Mouse (Mus musculus): ENCODE measurements around the gene Fbln1. TPM values are rescaled to one million over a fixed set of nuclear protein-coding genes. Genes with fewer than 3 reads are reported as not detected.

The Fbln1 gene
- polyA plus RNA-seq, 1 experiment from 2014 or later = 60.2 TPM

GRCm38 (mm10) chr15:85174060-85174459 lies 31.7 kb upstream of the Fbln1 start:
- Histone ChIP-seq H3K9ac (ENCODE audit: low read depth, low read length) (no peak overlapping the region), H3K4me2 (no peak overlapping the region), H3K4me1 (replicated peaks; ENCODE audit: control insufficient read depth, insufficient read depth, low read length) (no peaks in the 10 kb centered on the region), H3K36me3 (ENCODE audit: control insufficient read depth, insufficient read depth, low read length) (no peaks in the 10 kb centered on the region), H3K27ac (ENCODE audit: low read depth, low read length) (no peak overlapping the region), H3K27me3 (replicated peaks; ENCODE audit: control insufficient read depth, insufficient read depth, low read length) (no peaks in the 10 kb centered on the region), H3K9me3 (ENCODE audit: control insufficient read depth, low read length) (no peaks in the 10 kb centered on the region), H3K4me3 (ENCODE audit: low read depth, low read length) (no peak overlapping the region)
- ATAC-seq (replicated peaks; ENCODE audit: low FRiP score) (no peak), DNase-seq (ENCODE audit: low spot score) (no peak)
- 79% methylated on average over 10 of the region's 10 CpGs for WGBS

- no peaks in the 10 kb centered on the region for H3K36me3 ChIP-seq (ENCODE audit: control insufficient read depth, insufficient read depth, low read length)
- no peaks in the 10 kb centered on the region for H3K27me3 ChIP-seq (replicated peaks; ENCODE audit: control insufficient read depth, insufficient read depth, low read length)
- H3K9me3 ChIP-seq (ENCODE audit: control insufficient read depth, low read length) = no peaks in the 10 kb centered on the region
- no peak overlapping the region for H3K9ac ChIP-seq (ENCODE audit: low read depth, low read length)
- 75% methylated on average over 8 of the region's 8 CpGs for WGBS
- no peak overlapping the region for H3K4me2 ChIP-seq
- ATAC-seq (replicated peaks; ENCODE audit: low FRiP score) = no peak
- H3K27ac ChIP-seq (ENCODE audit: low read depth, low read length) = no peak overlapping the region
- no peak overlapping the region for H3K4me3 ChIP-seq (ENCODE audit: low read depth, low read length)
- no peaks in the 10 kb centered on the region for H3K4me1 ChIP-seq (replicated peaks; ENCODE audit: control insufficient read depth, insufficient read depth, low read length)
- no peak for DNase-seq (ENCODE audit: low spot score)
Measured at GRCm38 (mm10) chr15:85177576-85177975, 28.2 kb upstream of the Fbln1 start.

GRCm38 (mm10) chr15:85178172-85178571 lies 27.6 kb upstream of the Fbln1 start:
- no peaks in the 10 kb centered on the region for H3K9me3 ChIP-seq (ENCODE audit: control insufficient read depth, low read length)
- no peak overlapping the region for H3K9ac ChIP-seq (ENCODE audit: low read depth, low read length)
- H3K36me3 ChIP-seq (ENCODE audit: control insufficient read depth, insufficient read depth, low read length) = no peaks in the 10 kb centered on the region
- H3K4me3 ChIP-seq (ENCODE audit: low read depth, low read length) = no peak overlapping the region
- DNase-seq (ENCODE audit: low spot score) (no peak), ATAC-seq (replicated peaks; ENCODE audit: low FRiP score) (no peak)
- H3K27ac ChIP-seq (ENCODE audit: low read depth, low read length) = no peak overlapping the region
- 46% methylated on average over 6 of the region's 6 CpGs for WGBS
- H3K4me2 ChIP-seq = no peak overlapping the region
- no peaks in the 10 kb centered on the region for H3K4me1 ChIP-seq (replicated peaks; ENCODE audit: control insufficient read depth, insufficient read depth, low read length)
- H3K27me3 ChIP-seq (replicated peaks; ENCODE audit: control insufficient read depth, insufficient read depth, low read length) = no peaks in the 10 kb centered on the region

- Histone ChIP-seq H3K9me3 (ENCODE audit: control insufficient read depth, low read length) (no peaks in the 10 kb centered on the region), H3K27ac (ENCODE audit: low read depth, low read length) (no peak overlapping the region), H3K4me3 (ENCODE audit: low read depth, low read length) (no peak overlapping the region), H3K4me2 (no peak overlapping the region), H3K36me3 (ENCODE audit: control insufficient read depth, insufficient read depth, low read length) (no peaks in the 10 kb centered on the region), H3K4me1 (replicated peaks; ENCODE audit: control insufficient read depth, insufficient read depth, low read length) (no peaks in the 10 kb centered on the region), H3K27me3 (replicated peaks; ENCODE audit: control insufficient read depth, insufficient read depth, low read length) (no peaks in the 10 kb centered on the region), H3K9ac (ENCODE audit: low read depth, low read length) (no peak overlapping the region)
- DNase-seq (ENCODE audit: low spot score) (no peak), ATAC-seq (replicated peaks; ENCODE audit: low FRiP score) (no peak)
- 75% methylated on average over 7 of the region's 7 CpGs for WGBS
Measured at GRCm38 (mm10) chr15:85179528-85180180, 26.1 kb upstream of the Fbln1 start.

GRCm38 (mm10) chr15:85180368-85180767 lies 25.4 kb upstream of the Fbln1 start:
- Histone ChIP-seq H3K36me3 (ENCODE audit: control insufficient read depth, insufficient read depth, low read length) (no peaks in the 10 kb centered on the region), H3K9me3 (ENCODE audit: control insufficient read depth, low read length) (no peaks in the 10 kb centered on the region), H3K27me3 (replicated peaks; ENCODE audit: control insufficient read depth, insufficient read depth, low read length) (no peaks in the 10 kb centered on the region), H3K27ac (ENCODE audit: low read depth, low read length) (no peak overlapping the region), H3K4me1 (replicated peaks; ENCODE audit: control insufficient read depth, insufficient read depth, low read length) (no peaks in the 10 kb centered on the region), H3K4me3 (ENCODE audit: low read depth, low read length) (no peak overlapping the region), H3K4me2 (no peak overlapping the region), H3K9ac (ENCODE audit: low read depth, low read length) (no peak overlapping the region)
- DNase-seq (ENCODE audit: low spot score) (no peak), ATAC-seq (replicated peaks; ENCODE audit: low FRiP score) (no peak)

GRCm38 (mm10) chr15:85182063-85182462 lies 23.7 kb upstream of the Fbln1 start:
- no peak overlapping the region for H3K4me2 ChIP-seq
- no peaks in the 10 kb centered on the region for H3K36me3 ChIP-seq (ENCODE audit: control insufficient read depth, insufficient read depth, low read length)
- no peak overlapping the region for H3K27ac ChIP-seq (ENCODE audit: low read depth, low read length)
- 79% methylated on average over 4 of the region's 4 CpGs for WGBS
- H3K4me3 ChIP-seq (ENCODE audit: low read depth, low read length) = no peak overlapping the region
- no peaks in the 10 kb centered on the region for H3K27me3 ChIP-seq (replicated peaks; ENCODE audit: control insufficient read depth, insufficient read depth, low read length)
- no peaks in the 10 kb centered on the region for H3K4me1 ChIP-seq (replicated peaks; ENCODE audit: control insufficient read depth, insufficient read depth, low read length)
- H3K9me3 ChIP-seq (ENCODE audit: control insufficient read depth, low read length) = no peaks in the 10 kb centered on the region
- DNase-seq (ENCODE audit: low spot score) = no peak
- no peak for ATAC-seq (replicated peaks; ENCODE audit: low FRiP score)
- no peak overlapping the region for H3K9ac ChIP-seq (ENCODE audit: low read depth, low read length)

DNA sequence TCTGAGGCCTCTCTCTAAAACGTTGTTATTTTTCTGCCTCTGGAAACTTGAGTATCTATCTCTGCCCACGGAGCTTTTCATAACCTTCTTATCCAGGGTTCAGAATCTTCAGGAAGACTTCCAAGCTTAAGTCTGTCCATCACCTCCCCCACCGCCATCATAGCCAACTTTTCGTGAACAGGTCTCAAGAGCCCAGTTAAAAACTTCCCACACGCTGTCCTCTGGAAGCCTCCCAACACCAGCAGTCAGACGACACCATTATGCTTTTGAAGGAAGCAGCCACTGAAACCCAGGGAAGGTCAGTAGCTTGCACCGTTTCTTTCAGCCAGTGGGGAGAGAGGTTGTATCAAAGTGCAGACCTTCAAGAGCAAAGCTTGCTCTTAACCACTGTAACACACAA lies 18.8 kb upstream of the Fbln1 start:
- H3K4me2 ChIP-seq = no peak overlapping the region
- H3K27ac ChIP-seq (ENCODE audit: low read depth, low read length) = no peak overlapping the region
- no peaks in the 10 kb centered on the region for H3K4me1 ChIP-seq (replicated peaks; ENCODE audit: control insufficient read depth, insufficient read depth, low read length)
- WGBS = 71% methylated on average over 7 of the region's 7 CpGs
- H3K4me3 ChIP-seq (ENCODE audit: low read depth, low read length) = no peak overlapping the region
- no peaks in the 10 kb centered on the region for H3K9me3 ChIP-seq (ENCODE audit: control insufficient read depth, low read length)
- H3K9ac ChIP-seq (ENCODE audit: low read depth, low read length) = no peak overlapping the region
- ATAC-seq (replicated peaks; ENCODE audit: low FRiP score) (no peak), DNase-seq (ENCODE audit: low spot score) (no peak)
- no peaks in the 10 kb centered on the region for H3K27me3 ChIP-seq (replicated peaks; ENCODE audit: control insufficient read depth, insufficient read depth, low read length)
- no peaks in the 10 kb centered on the region for H3K36me3 ChIP-seq (ENCODE audit: control insufficient read depth, insufficient read depth, low read length)

GRCm38 (mm10) chr15:85188167-85188778 lies 17.5 kb upstream of the Fbln1 start:
- ATAC-seq (replicated peaks; ENCODE audit: low FRiP score) (no peak), DNase-seq (ENCODE audit: low spot score) (no peak)
- WGBS = 58% methylated on average over 8 of the region's 8 CpGs
- Histone ChIP-seq H3K27ac (ENCODE audit: low read depth, low read length) (no peak overlapping the region), H3K27me3 (replicated peaks; ENCODE audit: control insufficient read depth, insufficient read depth, low read length) (no peaks in the 10 kb centered on the region), H3K9ac (ENCODE audit: low read depth, low read length) (no peak overlapping the region), H3K4me3 (ENCODE audit: low read depth, low read length) (no peak overlapping the region), H3K9me3 (ENCODE audit: control insufficient read depth, low read length) (no peaks in the 10 kb centered on the region), H3K4me1 (replicated peaks; ENCODE audit: control insufficient read depth, insufficient read depth, low read length) (no peaks in the 10 kb centered on the region), H3K4me2 (no peak overlapping the region), H3K36me3 (ENCODE audit: control insufficient read depth, insufficient read depth, low read length) (no peaks in the 10 kb centered on the region)

All from liver, embryonic 11.5 days (tissue).